Mouse (Mus musculus): Measurements from ENCODE around the gene Rbm14. TPM values are rescaled to one million over a fixed set of nuclear protein-coding genes. Genes with fewer than 3 reads are reported as not detected.
"Not testable (repeated sequence)": the region's sequence is repeated elsewhere in the genome, so short reads cannot be mapped to it uniquely, and the experiment has no call there.

Gene Rbm14
- polyA plus RNA-seq, 1 experiment from 2014 or later, result 36.5 TPM

GRCm38 (mm10) chr19:4793831-4794422 lies 17.5 kb downstream of the Rbm14 start, which contains the start of gene Rbm4:
Gene Rbm4, minus strand, starts transcription at chr19:4793901.
- DNase-seq (ENCODE audit: low read depth, low spot score), result peak; percentile 97
- CTCF ChIA-PET, result interaction anchor here (1.1 to 1.3 kb wide), 3 partner anchors 10 to 171 kb away, joined by 3 read pairs; no protein-coding TSS in a partner anchor

GRCm38 (mm10) chr19:4793281-4793830 lies 18.1 kb downstream of the Rbm14 start:
- TF ChIP-seq CTCF (IDR thresholded peaks at IDR 0.05), result no peak
- no peak for ATAC-seq
- POLR2A ChIA-PET, result interaction anchor here (0.6 to 2.3 kb wide), 7 partner anchors 8 to 55 kb away, joined by 3 to 8 read pairs (median 5); partner anchors contain the start of genes Gm21992 and Rbm14

More at GRCm38 (mm10) chr19:4793831-4794422, 17.5 kb downstream of the Rbm14 start, which contains the start of gene Rbm4:
- POLR2A ChIA-PET, result interaction anchor here (1.3 to 1.6 kb wide), 4 partner anchors 9 to 18 kb away, joined by 3 to 8 read pairs (median 5); partner anchors contain the start of genes Gm21992 and Rbm14
- TF ChIP-seq CTCF (IDR thresholded peaks at IDR 0.05), result no peak
- ATAC-seq, result peak; percentile 96
- in situ Hi-C loops (cut with MboI; ENCODE audit: low pct_unique_long_range_greater_than_20kb), result no loop called here
- H3K27me3 ChIP-seq, result no peaks in the 10 kb centered on the region

GRCm38 (mm10) chr19:4786313-4786712 lies 25.1 kb downstream of the Rbm14 start:
- ChIA-PET CTCF (interaction anchor here (0.9 to 1.5 kb wide), 3 partner anchors 8 to 61 kb away, joined by 3 read pairs; no protein-coding TSS in a partner anchor), POLR2A (no interaction called here)
- no peaks in the 10 kb centered on the region for H3K27me3 ChIP-seq
- DNase-seq (ENCODE audit: low read depth, low spot score), result no peak
- ATAC-seq, result no peak
- TF ChIP-seq CTCF (IDR thresholded peaks at IDR 0.05), result no peak
- in situ Hi-C loops (cut with MboI; ENCODE audit: low pct_unique_long_range_greater_than_20kb), result no loop called here

More at GRCm38 (mm10) chr19:4793281-4793830, 18.1 kb downstream of the Rbm14 start:
- no peaks in the 10 kb centered on the region for H3K27me3 ChIP-seq
- in situ Hi-C loops (cut with MboI; ENCODE audit: low pct_unique_long_range_greater_than_20kb), result no loop called here
- CTCF ChIA-PET, result interaction anchor here (1.1 to 1.2 kb wide), 2 partner anchors 9 to 15 kb away, joined by 3 read pairs; no protein-coding TSS in a partner anchor
- DNase-seq (ENCODE audit: low read depth, low spot score), result no peak

GRCm38 (mm10) chr19:4785206-4785605 lies 26.2 kb downstream of the Rbm14 start:
- ChIA-PET CTCF (interaction anchor here (1.5 kb wide), 1 partner anchor 62 kb away, joined by 3 read pairs; no protein-coding TSS in a partner anchor), POLR2A (interaction anchor here (1.0 to 1.2 kb wide), 2 partner anchors 8 to 19 kb away, joined by 3 to 5 read pairs; partner anchors contain the start of gene Rbm4)
- H3K27me3 ChIP-seq, result no peaks in the 10 kb centered on the region
- ATAC-seq (no peak), DNase-seq (ENCODE audit: low read depth, low spot score) (no peak)
- TF ChIP-seq CTCF (IDR thresholded peaks at IDR 0.05), result no peak
- in situ Hi-C loops (cut with MboI; ENCODE audit: low pct_unique_long_range_greater_than_20kb), result no loop called here

GRCm38 (mm10) chr19:4782891-4783290 lies 28.5 kb downstream of the Rbm14 start:
- POLR2A ChIA-PET, result interaction anchor here (1.5 kb wide), 1 partner anchor 9 kb away, joined by 7 read pairs; no protein-coding TSS in a partner anchor
- no peak for ATAC-seq
- DNase-seq (ENCODE audit: low read depth, low spot score), result no peak
- TF ChIP-seq CTCF (IDR thresholded peaks at IDR 0.05), result no peak
- CTCF ChIA-PET, result interaction anchor here (1.2 kb wide), 1 partner anchor 9 kb away, joined by 4 read pairs; no protein-coding TSS in a partner anchor
- no peaks in the 10 kb centered on the region for H3K27me3 ChIP-seq
- in situ Hi-C loops (cut with MboI; ENCODE audit: low pct_unique_long_range_greater_than_20kb), result no loop called here

- no peak for TF ChIP-seq CTCF (IDR thresholded peaks at IDR 0.05)
- DNase-seq (ENCODE audit: low read depth, low spot score) (no peak), ATAC-seq (no peak)
- in situ Hi-C loops (cut with MboI; ENCODE audit: low pct_unique_long_range_greater_than_20kb), result no loop called here
- no peaks in the 10 kb centered on the region for H3K27me3 ChIP-seq
- ChIA-PET POLR2A (no interaction called here), CTCF (no interaction called here)
Measured at GRCm38 (mm10) chr19:4772785-4773184, 38.6 kb downstream of the Rbm14 start.

- no peak for ATAC-seq
- DNase-seq (ENCODE audit: low read depth, low spot score), result no peak
- ChIA-PET CTCF (interaction anchor here (1.1 to 1.6 kb wide), 3 partner anchors 10 to 14 kb away, joined by 4 to 5 read pairs (median 5); no protein-coding TSS in a partner anchor), POLR2A (interaction anchor here (1.1 kb wide), 1 partner anchor 143 kb away, joined by 3 read pairs; no protein-coding TSS in a partner anchor)
- in situ Hi-C loops (cut with MboI; ENCODE audit: low pct_unique_long_range_greater_than_20kb), result no loop called here
- H3K27me3 ChIP-seq, result no peaks in the 10 kb centered on the region
- no peak for TF ChIP-seq CTCF (IDR thresholded peaks at IDR 0.05)
Measured at GRCm38 (mm10) chr19:4767507-4768148, 43.8 kb downstream of the Rbm14 start.

GRCm38 (mm10) chr19:4762876-4763275 lies 48.6 kb downstream of the Rbm14 start:
- no peak for TF ChIP-seq CTCF (IDR thresholded peaks at IDR 0.05)
- ChIA-PET POLR2A (no interaction called here), CTCF (interaction anchor here (1.3 kb wide), 2 partner anchors 50 to 82 kb away, joined by 4 to 6 read pairs; no protein-coding TSS in a partner anchor)
- ATAC-seq, result no peak
- no peaks in the 10 kb centered on the region for H3K27me3 ChIP-seq
- DNase-seq (ENCODE audit: low read depth, low spot score), result no peak
- in situ Hi-C loops (cut with MboI; ENCODE audit: low pct_unique_long_range_greater_than_20kb), result no loop called here

- ATAC-seq; H3K27me3 ChIP-seq; in situ Hi-C loops (cut with MboI; ENCODE audit: low pct_unique_long_range_greater_than_20kb); DNase-seq (ENCODE audit: low read depth, low spot score): not testable (repeated sequence)
- POLR2A ChIA-PET, result interaction anchor here (0.5 kb wide), 1 partner anchor 200 kb away, joined by 3 read pairs; no protein-coding TSS in a partner anchor
- CTCF ChIA-PET, result interaction anchor here (0.9 kb wide), 1 partner anchor 31 kb away, joined by 3 read pairs; no protein-coding TSS in a partner anchor
Measured at GRCm38 (mm10) chr19:4760544-4760943, 50.9 kb downstream of the Rbm14 start.

GRCm38 (mm10) chr19:4756921-4757320 lies 54.5 kb downstream of the Rbm14 start:
- peak; percentile 3 for ATAC-seq
- in situ Hi-C loops (cut with MboI; ENCODE audit: low pct_unique_long_range_greater_than_20kb), result loop anchor here (5.0 to 10.0 kb wide), 3 partner anchors 85 to 228 kb away; partner anchors contain the start of gene Bbs1
- ChIA-PET POLR2A (interaction anchor here (1.1 kb wide), 1 partner anchor 81 kb away, joined by 3 read pairs; no protein-coding TSS in a partner anchor), CTCF (interaction anchor here (1.1 to 1.9 kb wide), 4 partner anchors 9 to 212 kb away, joined by 3 to 4 read pairs (median 4); partner anchors contain the start of genes Gm21992 and Rbm14)
- DNase-seq (ENCODE audit: low read depth, low spot score), result no peak
- TF ChIP-seq CTCF (IDR thresholded peaks at IDR 0.05), result no peak
- no peaks in the 10 kb centered on the region for H3K27me3 ChIP-seq

All from Patski (cell line).